Mouse (Mus musculus): ENCODE data around the gene H1f0.
"Not testable (repeated sequence)": the region's sequence is repeated elsewhere in the genome, so short reads cannot be mapped to it uniquely, and the experiment has no call there.

- not testable (repeated sequence) for TF ChIP-seq CTCF, POLR2A (IDR thresholded peaks at IDR 0.05; ENCODE audit: insufficient read depth, low read depth, low read length)
These were observed 3.7 kb downstream of the H1f0 start for GRCm38 (mm10) chr15:79031908-79032307.

Measured in olfactory bulb, adult 2 months (tissue).